Mouse (Mus musculus): ENCODE results near the gene Kntc1. TPM values are rescaled to one million over a fixed set of nuclear protein-coding genes. Genes with fewer than 3 reads are reported as not detected.
A peak's percentile ranks its signal among the peaks of the same experiment; 100 is the strongest.

Gene Kntc1
- total and polyA plus RNA-seq, 2 experiments from 2014 or later, result 3.0 to 9.5 TPM

DNA sequence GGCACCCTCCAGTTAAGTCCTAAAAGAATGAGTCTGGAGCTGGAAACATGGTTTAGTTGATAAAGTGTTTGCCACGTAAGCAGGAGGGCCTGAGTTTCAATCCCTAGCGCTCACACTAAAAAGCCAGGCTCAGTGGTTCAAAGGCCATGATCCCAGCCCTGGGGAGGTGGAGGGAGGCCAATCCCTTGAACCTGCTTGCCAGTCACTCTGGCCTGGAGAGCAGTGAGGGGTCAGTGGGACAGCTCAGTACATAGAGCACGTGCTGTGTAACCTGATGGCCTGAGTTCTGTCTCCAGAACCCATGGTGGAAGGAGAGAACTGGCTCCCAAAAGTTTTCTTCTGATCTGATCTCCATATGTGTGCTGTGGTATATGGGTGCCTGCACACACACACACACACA lies 85.3 kb downstream of the Kntc1 start:
- DNase-seq (ENCODE audit: low spot score) (no peak), ATAC-seq (ENCODE audit: low FRiP score) (no peak)
- WGBS, result 76% methylated on average over 3 of the region's 3 CpGs
- no peak overlapping the region for H3K4me2 ChIP-seq (ENCODE audit: low read depth, low read length, poor library complexity, severe bottlenecking)
- H3K27me3 ChIP-seq (ENCODE audit: insufficient read depth, low read length), result no peaks in the 10 kb centered on the region
- no peaks in the 10 kb centered on the region for H3K4me1 ChIP-seq (ENCODE audit: insufficient read depth, low read length)
- H3K36me3 ChIP-seq (ENCODE audit: insufficient read depth, low read length), result no peaks in the 10 kb centered on the region
- no peak for TF ChIP-seq CTCF (IDR thresholded peaks at IDR 0.05)
- no peak overlapping the region for H3K9ac ChIP-seq (replicated peaks; ENCODE audit: low read length, poor library complexity, severe bottlenecking)
- H3K9me3 ChIP-seq (ENCODE audit: low read length), result no peaks in the 10 kb centered on the region
- H3K27ac ChIP-seq (ENCODE audit: low read depth, low read length), result no peak overlapping the region
- H3K4me3 ChIP-seq (ENCODE audit: low read depth, low read length), result no peak overlapping the region

DNA sequence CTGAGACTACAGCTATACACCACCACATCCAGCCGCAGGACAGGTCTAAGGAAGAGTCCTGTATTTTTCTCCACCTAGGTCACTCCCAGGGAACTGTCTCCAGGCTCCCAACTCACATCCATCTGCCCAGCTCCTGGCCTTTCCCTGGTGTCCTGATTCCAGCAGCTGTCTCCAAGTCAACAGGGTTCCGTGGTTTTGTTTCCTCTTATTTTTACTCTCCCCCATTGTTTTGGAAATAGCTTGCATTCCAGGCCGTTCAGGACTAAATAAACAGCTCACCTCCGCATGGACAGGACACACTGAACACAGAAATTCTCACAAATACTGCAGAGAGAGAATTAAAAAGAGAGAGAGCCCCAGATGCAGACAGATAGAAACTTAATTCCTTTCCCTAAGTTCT lies 87.9 kb downstream of the Kntc1 start:
- WGBS, result 51% methylated on average over 4 of the region's 4 CpGs
- no peak for ATAC-seq (ENCODE audit: low FRiP score)

DNA sequence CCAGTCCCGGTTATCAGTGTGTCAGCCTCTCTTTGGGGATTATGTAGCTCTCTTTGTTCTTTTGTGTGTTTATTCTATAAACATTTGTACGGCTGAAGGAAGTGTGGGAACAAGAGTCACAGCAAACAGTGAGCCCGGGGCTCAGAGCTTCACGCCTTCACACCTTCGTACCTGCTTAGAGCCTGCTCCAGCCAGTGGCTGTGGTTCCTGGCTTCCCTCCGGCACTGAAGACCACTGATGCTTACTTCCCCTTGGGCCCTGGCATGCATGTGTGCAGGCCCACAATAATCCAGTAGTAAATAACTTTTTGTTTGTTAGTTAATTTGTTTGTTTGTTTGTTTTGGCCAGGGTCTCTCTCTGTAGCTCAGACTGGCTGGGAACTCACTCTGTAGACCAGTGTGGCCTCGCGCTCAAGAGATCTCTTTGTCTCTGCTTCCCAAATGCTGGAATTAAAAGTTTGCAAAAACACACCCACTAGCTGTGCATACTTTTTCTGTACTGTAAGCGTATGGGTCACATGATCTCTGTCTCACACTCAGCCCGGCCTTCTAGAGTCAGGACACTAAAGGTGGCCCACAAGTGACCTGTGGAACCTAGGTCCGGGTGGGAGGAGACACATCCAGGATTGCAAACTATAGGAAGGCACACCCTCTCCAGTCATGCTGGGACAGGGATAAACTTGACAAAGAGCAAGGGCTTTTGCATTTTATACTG lies 92.9 kb downstream of the Kntc1 start:
- no peak for TF ChIP-seq CTCF (IDR thresholded peaks at IDR 0.05)
- no peak overlapping the region for H3K9ac ChIP-seq (replicated peaks; ENCODE audit: low read length, poor library complexity, severe bottlenecking)
- no peaks in the 10 kb centered on the region for H3K36me3 ChIP-seq (ENCODE audit: insufficient read depth, low read length)
- H3K4me2 ChIP-seq (ENCODE audit: low read depth, low read length, poor library complexity, severe bottlenecking), result no peak overlapping the region
- no peaks in the 10 kb centered on the region for H3K4me1 ChIP-seq (ENCODE audit: insufficient read depth, low read length)
- no peaks in the 10 kb centered on the region for H3K27me3 ChIP-seq (ENCODE audit: insufficient read depth, low read length)
- DNase-seq (ENCODE audit: low spot score) (no peak), ATAC-seq (ENCODE audit: low FRiP score) (no peak)
- no peak overlapping the region for H3K4me3 ChIP-seq (ENCODE audit: low read depth, low read length)
- H3K27ac ChIP-seq (ENCODE audit: low read depth, low read length), result no peak overlapping the region
- no peaks in the 10 kb centered on the region for H3K9me3 ChIP-seq (ENCODE audit: low read length)
- WGBS, result 54% methylated on average over 11 of the region's 11 CpGs

More for the DNA sequence above, 87.9 kb downstream of the Kntc1 start:
- TF ChIP-seq CTCF (IDR thresholded peaks at IDR 0.05), result no peak
- H3K27me3 ChIP-seq (ENCODE audit: insufficient read depth, low read length), result no peaks in the 10 kb centered on the region
- H3K9ac ChIP-seq (replicated peaks; ENCODE audit: low read length, poor library complexity, severe bottlenecking), result no peak overlapping the region
- no peak for DNase-seq (ENCODE audit: low spot score)
- no peak overlapping the region for H3K4me3 ChIP-seq (ENCODE audit: low read depth, low read length)
- H3K36me3 ChIP-seq (ENCODE audit: insufficient read depth, low read length), result no peaks in the 10 kb centered on the region
- H3K4me2 ChIP-seq (ENCODE audit: low read depth, low read length, poor library complexity, severe bottlenecking), result no peak overlapping the region
- no peak overlapping the region for H3K27ac ChIP-seq (ENCODE audit: low read depth, low read length)
- H3K9me3 ChIP-seq (ENCODE audit: low read length), result no peaks in the 10 kb centered on the region
- no peaks in the 10 kb centered on the region for H3K4me1 ChIP-seq (ENCODE audit: insufficient read depth, low read length)

DNA sequence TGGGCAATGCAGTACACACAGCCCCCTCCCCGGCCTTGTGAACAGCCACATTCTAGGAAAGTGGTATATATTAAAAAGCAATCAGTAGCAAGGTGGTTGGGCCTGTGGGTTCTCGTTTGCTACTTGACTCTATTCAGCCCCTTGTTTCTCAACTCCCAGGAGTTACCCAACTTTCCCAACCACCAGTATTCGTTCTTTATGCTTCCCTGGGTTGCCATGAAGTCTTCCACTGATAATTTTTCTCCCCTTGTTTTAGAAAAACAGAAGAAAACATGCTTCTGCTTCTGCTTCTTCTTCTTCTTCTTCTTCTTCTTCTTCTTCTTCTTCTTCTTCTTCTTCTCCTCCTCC lies 93.4 kb downstream of the Kntc1 start:
- WGBS, result 73% methylated on average over 3 of the region's 3 CpGs
- Histone ChIP-seq H3K36me3 (ENCODE audit: insufficient read depth, low read length) (no peaks in the 10 kb centered on the region), H3K4me2 (ENCODE audit: low read depth, low read length, poor library complexity, severe bottlenecking) (no peak overlapping the region), H3K27me3 (ENCODE audit: insufficient read depth, low read length) (no peaks in the 10 kb centered on the region), H3K4me1 (ENCODE audit: insufficient read depth, low read length) (no peaks in the 10 kb centered on the region), H3K27ac (ENCODE audit: low read depth, low read length) (no peak overlapping the region), H3K9ac (replicated peaks; ENCODE audit: low read length, poor library complexity, severe bottlenecking) (no peak overlapping the region), H3K4me3 (ENCODE audit: low read depth, low read length) (no peak overlapping the region), H3K9me3 (ENCODE audit: low read length) (no peaks in the 10 kb centered on the region)
- no peak for TF ChIP-seq CTCF (IDR thresholded peaks at IDR 0.05)
- DNase-seq (ENCODE audit: low spot score) (no peak), ATAC-seq (ENCODE audit: low FRiP score) (no peak)

DNA sequence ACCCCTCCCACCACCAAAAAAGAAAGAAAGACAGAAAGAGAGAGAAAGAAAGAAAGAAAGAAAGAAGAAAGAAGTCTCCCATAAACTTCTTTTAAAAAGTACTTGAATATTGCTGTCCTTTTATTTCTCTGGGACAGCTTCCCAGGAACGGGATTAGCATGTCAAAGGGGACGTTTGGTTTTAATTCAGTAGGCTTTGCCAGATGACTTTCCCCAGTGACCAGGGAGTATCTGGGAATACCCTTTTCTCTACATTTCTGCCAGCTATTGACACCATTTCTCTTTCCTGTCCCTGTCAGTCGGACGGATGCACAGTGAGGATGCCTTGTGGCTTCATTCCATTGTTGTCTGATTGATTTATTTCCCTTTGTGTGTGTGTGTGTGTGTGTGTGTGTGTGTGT lies 94.3 kb downstream of the Kntc1 start:
- DNase-seq (ENCODE audit: low spot score), result peak; percentile 56
- no peak for TF ChIP-seq CTCF (IDR thresholded peaks at IDR 0.05)
- no peak overlapping the region for H3K4me3 ChIP-seq (ENCODE audit: low read depth, low read length)

DNA sequence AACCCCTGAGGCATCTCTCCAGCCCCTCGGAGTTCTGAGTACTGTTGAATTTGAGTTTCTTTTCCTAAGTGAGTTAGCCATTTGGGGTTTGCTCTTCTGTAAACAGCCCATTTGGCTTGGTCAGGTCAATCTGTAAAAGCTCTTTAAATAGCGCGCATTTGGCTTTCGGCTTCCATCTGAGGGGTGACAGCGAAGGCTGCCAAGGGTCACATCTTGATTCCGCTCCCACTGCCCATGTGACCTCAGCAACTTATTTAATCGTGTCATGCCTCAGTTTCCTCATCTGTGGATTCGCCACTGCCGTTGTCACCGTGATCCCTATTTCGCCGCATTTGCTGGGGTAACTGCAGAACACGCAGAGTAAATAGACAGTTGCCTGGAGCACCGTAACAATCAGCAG lies 94.8 kb downstream of the Kntc1 start:
- H3K9ac ChIP-seq (replicated peaks; ENCODE audit: low read length, poor library complexity, severe bottlenecking), result no peak overlapping the region
- no peak for ATAC-seq (ENCODE audit: low FRiP score)
- no peaks in the 10 kb centered on the region for H3K4me1 ChIP-seq (ENCODE audit: insufficient read depth, low read length)
- no peak overlapping the region for H3K4me3 ChIP-seq (ENCODE audit: low read depth, low read length)
- no peaks in the 10 kb centered on the region for H3K9me3 ChIP-seq (ENCODE audit: low read length)
- TF ChIP-seq CTCF (IDR thresholded peaks at IDR 0.05), result no peak
- H3K36me3 ChIP-seq (ENCODE audit: insufficient read depth, low read length), result no peaks in the 10 kb centered on the region
- H3K27me3 ChIP-seq (ENCODE audit: insufficient read depth, low read length), result no peaks in the 10 kb centered on the region
- no peak overlapping the region for H3K27ac ChIP-seq (ENCODE audit: low read depth, low read length)
- DNase-seq (ENCODE audit: low spot score), result no peak
- H3K4me2 ChIP-seq (ENCODE audit: low read depth, low read length, poor library complexity, severe bottlenecking), result no peak overlapping the region
- WGBS, result 95% methylated on average over 14 of the region's 14 CpGs

More for the DNA sequence above, 94.3 kb downstream of the Kntc1 start:
- Histone ChIP-seq H3K27ac (ENCODE audit: low read depth, low read length) (no peak overlapping the region), H3K4me2 (ENCODE audit: low read depth, low read length, poor library complexity, severe bottlenecking) (no peak overlapping the region), H3K9ac (replicated peaks; ENCODE audit: low read length, poor library complexity, severe bottlenecking) (no peak overlapping the region), H3K27me3 (ENCODE audit: insufficient read depth, low read length) (no peaks in the 10 kb centered on the region), H3K4me1 (ENCODE audit: insufficient read depth, low read length) (no peaks in the 10 kb centered on the region), H3K36me3 (ENCODE audit: insufficient read depth, low read length) (no peaks in the 10 kb centered on the region), H3K9me3 (ENCODE audit: low read length) (no peaks in the 10 kb centered on the region)
- ATAC-seq (ENCODE audit: low FRiP score), result no peak
- 29% methylated on average over 4 of the region's 4 CpGs for WGBS
